Mouse (Mus musculus): ENCODE data around the gene Eid2.
"Not testable (repeated sequence)": the region's sequence is repeated elsewhere in the genome, so short reads cannot be mapped to it uniquely, and the experiment has no call there.

The Eid2 gene

DNA sequence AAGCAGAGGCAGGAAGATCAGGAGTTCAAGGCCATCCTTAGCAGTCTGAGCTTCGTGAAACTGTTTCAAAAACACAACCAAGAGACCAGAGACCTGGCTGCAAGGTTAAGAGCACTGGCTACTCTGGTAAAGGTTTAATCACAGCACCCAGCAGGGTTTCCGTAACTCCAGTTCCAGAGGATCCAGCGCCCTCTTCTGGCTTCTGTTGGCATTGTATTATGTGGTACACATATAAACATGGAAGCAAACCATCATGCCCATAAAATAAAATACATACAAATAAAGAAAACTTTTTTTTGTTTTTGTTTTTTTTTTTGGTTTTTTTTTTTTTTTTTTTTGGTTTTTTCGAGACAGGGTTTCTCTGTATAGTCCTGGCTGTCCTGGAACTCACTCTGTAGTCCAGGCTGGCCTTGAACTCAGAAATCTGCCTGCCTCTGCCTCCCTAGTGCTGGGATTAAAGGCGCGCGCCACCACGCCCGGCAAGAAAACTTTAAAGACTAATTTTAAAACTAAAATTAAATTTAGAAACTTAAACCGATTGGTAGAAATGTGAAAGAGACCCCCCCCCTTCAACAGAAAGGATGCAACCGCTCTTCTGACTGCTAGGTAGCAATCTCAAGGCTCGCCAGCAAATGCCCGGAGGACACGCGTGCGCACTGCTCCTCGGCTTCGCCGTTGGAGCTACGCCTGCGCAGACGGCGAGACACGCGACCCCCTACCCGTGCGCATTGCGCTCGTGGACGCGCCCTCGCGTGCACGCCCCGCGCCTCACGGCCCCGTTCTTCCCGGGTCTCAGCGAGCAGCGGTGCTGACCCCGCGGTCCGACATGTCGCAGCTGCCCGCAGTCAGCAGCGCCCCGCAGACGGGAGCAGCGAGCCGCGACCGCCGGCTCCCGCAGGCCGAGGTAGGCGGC, at the start of gene Eid2:
TSS of gene Eid2 (plus strand) at position 753 of the 913 bp plus-strand sequence.
- DNase-seq = peak; percentile 94

- DNase-seq = not testable (repeated sequence)
These were observed 48.5 kb upstream of the Eid2 start for GRCm38 (mm10) chr7:28218951-28219740.

DNA sequence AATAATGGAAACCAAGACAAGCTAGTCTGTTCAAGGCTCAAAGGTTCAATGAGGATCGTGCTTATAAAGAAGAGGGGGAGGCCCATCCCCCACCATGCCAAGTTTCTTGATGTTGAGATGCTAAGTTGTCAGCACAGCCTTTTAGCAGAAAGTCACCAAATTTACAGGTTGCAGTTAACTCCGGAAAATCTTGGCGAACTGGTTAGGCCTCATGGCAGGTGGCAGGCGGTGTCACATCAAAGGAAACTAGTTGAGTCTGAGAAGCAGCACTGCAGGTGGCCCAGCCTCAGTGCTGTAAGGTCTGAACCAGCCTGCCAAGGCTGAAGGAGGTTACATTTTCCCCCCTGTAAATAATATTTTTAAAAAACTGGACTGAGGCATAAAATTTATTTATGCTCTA, 40.8 kb upstream of the Eid2 start:
- not testable (repeated sequence) for DNase-seq

- DNase-seq = not testable (repeated sequence)
These were observed 40.3 kb upstream of the Eid2 start for GRCm38 (mm10) chr7:28227421-28227820.

DNA sequence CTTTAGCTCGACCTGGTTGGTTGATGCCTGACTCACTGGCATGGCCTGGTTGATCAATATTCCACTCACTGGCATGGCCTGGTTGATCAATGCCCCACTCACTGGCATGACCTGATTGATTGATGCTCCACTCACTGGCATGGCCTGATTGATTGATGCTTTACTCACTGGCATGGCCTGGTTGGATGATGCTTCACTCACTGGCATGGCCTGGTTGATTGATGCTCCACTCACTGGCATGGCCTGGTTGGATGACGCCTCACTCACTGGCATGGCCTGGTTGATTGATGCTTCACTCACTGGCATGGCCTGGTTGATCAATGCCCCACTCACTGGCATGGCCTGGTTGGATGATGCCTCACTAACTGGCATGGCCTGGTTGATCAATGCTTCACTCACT, 23.7 kb upstream of the Eid2 start:
- not testable (repeated sequence) for DNase-seq

DNA sequence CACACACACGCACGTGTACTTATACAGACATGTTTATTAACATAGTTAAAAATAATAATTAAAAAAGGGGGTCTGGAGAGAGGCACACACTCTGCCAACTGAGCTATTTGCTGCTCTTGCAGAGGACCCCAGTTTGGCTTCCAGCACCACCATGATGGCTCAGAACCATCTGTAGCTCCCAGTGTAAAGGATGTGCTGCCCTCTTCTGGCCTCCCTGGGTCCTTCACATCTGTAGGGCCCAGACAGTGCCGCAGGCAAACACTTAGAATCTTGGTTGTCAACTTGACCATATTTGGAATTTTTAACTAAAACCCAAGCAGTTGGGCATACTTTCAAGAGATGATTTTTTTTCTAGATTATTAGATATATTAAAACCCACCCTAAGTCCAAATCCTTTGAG, 18.7 kb upstream of the Eid2 start:
- no peak for DNase-seq

GRCm38 (mm10) chr7:28251976-28252375, 15.7 kb upstream of the Eid2 start:
- no peak for DNase-seq

DNA sequence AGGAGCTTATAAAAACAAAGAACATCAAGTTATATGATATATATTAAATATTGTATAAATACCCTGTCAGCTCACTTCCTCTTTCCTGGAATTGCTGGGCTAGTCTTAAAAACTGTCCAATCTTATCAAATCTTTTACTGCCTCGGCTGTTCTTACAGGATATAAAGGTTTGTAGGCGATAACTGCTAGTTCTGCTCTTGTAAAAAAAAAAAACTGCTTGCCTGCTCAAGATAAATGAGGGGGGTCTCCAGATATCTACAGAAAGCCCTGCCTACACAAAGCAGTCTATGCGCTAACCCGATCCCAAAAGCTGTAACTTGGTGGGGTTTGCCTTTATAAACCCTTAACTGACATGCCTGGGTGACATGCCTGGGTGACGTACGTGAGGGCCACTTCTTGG, 13.1 kb upstream of the Eid2 start:
- no peak for DNase-seq

GRCm38 (mm10) chr7:28255476-28255875, 12.2 kb upstream of the Eid2 start:
- peak; percentile 29 for DNase-seq

DNA sequence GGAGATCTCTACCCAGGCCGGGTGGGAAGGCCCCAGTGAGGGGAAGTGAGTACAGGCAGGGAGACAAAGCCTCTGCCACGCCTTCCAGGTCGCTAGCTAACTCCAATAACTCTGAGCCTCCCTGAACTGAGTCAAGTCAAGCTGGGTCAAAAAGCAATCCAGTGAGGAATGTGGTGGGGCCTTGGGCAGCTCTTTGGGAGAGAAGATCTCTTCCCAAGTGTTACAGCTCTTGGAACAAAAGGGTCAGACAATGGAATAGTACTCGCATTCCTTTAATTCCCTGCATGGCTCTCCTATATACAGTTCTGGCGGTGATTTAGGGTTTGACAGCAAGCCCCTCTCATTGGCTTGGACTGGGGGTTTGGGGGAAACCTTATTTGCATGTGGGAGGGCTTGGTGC, 4.8 kb upstream of the Eid2 start:
- no peak for DNase-seq

GRCm38 (mm10) chr7:28263786-28264185, 3.9 kb upstream of the Eid2 start:
- DNase-seq = peak; percentile 82

GRCm38 (mm10) chr7:28265391-28265790, 2.3 kb upstream of the Eid2 start:
- no peak for DNase-seq

- peak; percentile 60 for DNase-seq
These were observed 406 bp downstream of the Eid2 start for GRCm38 (mm10) chr7:28268042-28268531.

DNA sequence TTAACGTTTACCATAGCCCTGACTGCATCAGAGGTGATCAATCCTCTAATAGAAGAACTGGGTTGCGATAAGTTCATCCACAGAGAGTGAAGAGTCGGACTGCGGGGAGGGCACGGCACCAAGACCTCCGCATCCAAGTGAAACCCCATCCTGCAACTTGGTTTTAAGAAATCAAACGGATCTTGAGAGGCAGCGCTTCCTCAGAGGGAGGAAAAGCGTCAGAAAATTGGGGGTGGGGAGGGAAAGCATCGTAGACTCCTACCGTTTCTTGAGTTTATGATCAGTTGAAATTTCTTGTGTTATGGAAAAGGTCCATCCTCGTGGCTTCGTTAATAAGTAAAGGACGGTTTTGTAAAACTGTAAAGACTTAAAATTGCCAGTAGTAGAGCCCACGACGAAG, 895 bp downstream of the Eid2 start:
- DNase-seq = no peak

DNA sequence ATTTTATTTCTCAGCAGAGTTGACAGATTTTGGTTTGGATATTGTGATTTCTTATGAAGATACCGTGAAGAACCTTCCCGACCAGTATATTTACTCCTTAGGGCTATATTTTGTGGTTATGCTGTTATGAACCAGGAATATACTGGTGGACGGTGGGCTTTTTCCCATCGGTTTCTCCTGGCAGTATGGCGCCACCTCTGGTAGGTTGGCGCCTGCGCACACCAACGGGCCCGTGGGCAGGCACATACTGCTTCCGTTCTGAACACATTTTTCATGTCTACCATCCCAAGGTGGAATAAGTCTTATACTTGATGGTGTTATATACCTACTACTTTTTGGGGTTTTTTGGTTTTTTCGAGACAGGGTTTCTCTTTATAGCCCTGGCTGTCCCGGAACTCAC, 1.7 kb downstream of the Eid2 start:
- DNase-seq = peak; percentile 34

DNA sequence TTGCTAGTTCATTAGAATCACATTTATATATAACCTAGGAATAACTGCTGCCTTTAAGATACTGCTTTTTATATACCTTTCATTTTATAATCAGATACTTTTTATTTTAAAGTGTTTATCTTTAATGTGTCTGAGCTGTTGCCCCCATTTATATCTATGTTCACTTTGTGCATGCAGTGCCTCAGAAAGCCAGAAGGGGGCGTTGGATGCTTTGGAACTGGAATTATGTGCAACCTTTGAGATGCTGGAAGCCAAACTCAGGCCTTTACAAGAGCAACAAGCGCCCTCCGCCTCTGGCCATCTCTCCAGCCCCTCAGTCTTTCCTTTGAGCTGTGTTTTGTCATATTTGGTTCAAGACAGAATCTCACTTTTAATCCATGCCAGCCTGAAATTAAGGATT, 4.1 kb downstream of the Eid2 start:
- DNase-seq = no peak

DNA sequence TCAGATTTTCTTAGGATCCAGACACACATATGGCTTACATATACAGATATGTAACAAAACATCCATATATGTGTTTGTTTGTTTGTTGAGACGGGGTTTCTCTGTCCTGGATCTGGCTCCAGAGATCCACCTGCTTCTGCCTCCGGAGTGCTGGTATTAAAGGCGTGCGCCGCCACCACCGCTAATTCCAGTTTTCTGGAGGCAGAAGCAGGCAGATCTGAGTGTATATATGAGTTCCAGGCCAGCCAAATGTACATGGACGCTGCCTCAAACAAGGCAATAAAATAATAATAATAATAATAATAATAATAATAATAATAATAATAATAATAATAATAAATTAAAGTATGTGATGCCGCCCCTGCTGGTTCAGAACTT, 9.5 kb downstream of the Eid2 start:
- no peak for DNase-seq

DNA sequence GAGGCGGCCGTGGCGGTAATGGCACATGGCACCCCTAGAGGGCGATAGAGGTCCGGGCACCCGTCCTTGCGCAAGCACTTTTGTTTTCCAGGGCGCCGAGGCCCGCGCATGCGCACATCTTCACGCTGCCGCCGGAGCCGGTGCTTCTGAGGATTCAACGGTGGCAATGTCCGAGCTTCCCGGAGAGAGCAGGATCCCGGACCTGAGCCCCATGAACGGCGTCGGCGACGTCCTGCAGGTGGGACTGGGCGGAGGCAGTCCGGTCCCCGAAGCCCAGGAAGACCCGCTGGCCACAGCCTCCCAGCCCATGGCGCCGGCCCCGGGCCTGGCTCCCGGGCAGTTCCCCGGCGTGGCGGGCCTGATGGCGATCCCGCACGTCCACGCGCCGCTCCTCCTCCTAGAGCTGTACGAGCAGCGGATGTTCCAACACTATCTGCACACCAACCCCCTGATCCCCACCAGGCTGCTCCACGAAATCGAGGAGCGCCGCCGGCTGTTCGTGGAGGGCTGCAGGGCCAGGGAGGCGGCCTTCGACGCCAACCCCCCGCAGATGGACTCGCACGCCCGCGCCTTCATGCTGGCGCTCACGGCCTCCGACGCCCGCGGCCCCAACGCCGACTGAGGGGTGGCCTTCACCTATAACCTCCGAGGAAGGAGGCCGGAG, 10.1 kb downstream of the Eid2 start, which contains the start of gene Eid2b:
TSS of gene Eid2b (plus strand) at position 125 of the 664 bp plus-strand sequence.
- peak; percentile 95 for DNase-seq

DNA sequence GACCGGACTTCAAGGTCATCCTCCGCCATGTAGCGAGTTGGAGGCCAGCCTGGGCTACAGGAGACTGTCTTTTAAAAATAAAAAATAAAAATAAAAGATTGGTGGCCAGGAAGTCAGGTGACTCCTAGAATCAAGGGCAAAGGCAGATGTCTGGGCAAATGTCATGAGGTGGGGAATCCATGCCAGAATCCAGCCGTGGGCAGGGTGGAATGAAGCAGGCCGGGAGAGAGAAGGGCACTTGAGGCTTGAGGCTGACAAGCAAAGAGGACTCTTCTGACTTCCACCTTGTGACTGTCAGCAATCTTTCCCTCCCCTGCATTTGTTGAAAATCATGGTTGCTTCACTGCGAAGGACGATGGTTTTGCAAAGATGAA, 10.6 kb downstream of the Eid2 start:
- DNase-seq = no peak

GRCm38 (mm10) chr7:28280630-28281029, 12.9 kb downstream of the Eid2 start:
- DNase-seq = no peak

GRCm38 (mm10) chr7:28290165-28290564, 22.5 kb downstream of the Eid2 start:
- DNase-seq = peak; percentile 63

DNA sequence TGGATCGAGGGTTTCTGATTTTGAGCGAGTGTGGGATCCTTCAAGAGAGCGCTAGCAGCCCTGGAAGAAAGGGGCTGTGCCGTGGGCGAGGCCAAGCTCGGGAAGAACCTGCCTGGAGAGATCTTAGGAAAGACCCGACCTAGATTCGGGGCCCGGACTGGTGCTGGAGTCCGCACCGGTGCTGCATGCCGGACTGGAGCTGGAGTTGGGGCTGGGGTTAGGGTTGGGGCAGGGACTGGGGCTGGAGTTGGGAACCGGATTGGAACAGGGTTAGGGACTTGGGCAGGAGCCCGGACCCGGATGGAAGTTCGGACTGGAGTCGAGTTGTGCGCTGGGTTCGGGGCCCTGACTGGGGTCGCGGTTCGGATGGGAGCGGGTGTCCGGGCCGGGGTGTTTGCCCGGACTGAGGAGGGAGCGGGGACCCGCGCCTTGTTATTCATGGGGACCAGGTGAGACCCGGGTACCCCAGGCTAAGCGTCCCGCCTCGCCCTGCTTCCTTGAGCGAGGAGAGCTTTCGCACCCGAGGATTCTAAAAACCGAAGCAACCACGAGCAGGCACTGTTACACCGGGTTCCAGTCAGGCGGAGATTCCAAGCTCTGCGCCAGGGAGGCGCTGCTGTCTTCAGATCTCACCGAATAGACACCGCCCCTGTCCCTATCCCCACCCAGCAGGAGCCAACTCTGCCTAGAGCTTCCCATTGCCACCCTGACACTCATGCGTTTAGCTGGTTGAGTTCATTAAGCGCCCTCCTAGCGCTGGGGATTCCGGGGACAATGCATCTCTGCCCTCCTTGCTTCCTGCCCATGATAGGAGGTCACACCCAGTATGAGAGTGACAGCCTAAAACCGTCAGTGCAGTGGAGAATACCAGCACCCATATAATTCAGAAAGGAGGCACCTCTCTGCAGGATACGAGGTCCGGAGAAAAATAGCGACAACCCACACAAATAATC, 23.2 kb downstream of the Eid2 start, which contains the start of gene Selenov:
TSS of gene Selenov (minus strand) at position 549 of the 953 bp plus-strand sequence.
- peak; percentile 75 for DNase-seq
